Mouse (Mus musculus): ENCODE measurements around the gene Gmnc. TPM values are rescaled to one million over a fixed set of nuclear protein-coding genes. Genes with fewer than 3 reads are reported as not detected.

Gene Gmnc
- total RNA-seq (2021) = 1 to 10 TPM; 2.3 to 3.8 TPM
- long read RNA-seq, experiment 1, full-length matches to known transcripts = 1 of 4 reads
- long read RNA-seq, experiment 1, partial matches to known transcripts = 0 of 4 reads
- long read RNA-seq, experiment 1, other reads (novel, unspliced or antisense) = 3 of 4 reads
- long read RNA-seq, experiment 2, partial matches to known transcripts = 0 of 1 reads
- long read RNA-seq, experiment 2, other reads (novel, unspliced or antisense) = 1 of 1 reads

DNA sequence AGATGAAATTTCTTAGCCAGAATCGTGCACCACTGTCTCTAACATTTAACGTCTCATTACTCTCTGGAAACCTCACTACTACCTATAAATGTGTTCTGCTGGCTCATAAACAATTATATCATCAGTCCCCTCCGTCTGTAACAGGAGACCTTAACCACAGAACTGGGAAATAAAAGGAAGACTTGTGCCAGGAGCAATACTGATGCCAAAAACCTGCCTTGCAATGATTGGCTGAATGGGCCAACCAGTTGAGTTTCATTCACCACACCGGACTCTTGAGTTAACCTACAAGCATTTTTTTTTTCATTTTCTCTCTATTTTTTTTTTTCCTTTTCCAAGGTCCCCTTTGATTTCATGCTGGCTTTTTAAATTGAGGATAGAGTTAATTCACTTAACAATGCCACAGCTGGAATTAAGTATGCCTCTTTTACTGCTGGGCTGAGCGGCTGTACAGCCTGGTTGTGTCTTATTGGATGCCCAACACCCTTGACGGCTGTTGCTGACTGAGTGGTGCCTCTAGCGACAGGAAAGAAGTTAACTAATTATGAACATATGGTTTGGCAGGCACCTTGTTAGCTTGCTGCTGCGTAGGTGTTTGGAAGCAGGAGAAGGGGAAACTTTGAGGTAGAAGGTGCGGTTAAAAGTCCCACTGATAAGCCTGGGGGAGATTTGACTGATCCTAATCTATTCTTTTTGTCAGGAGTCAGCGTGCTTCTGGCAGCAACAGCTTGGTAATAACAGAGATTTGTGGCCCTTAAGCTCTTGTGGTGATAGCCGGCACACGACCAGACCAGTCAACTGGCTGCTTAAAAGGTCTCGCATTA lies at the start of gene Gmnc:
TSS of gene Gmnc (minus strand) at position 176 of the 824 bp plus-strand sequence.
- peak; percentile 33; the same call in 1 of the 2 replicates for TF ChIP-seq CTCF (conservative IDR thresholded peaks at IDR 0.05)
- H3K4me3 ChIP-seq = no peak within 1 kb of the TSS
- peak in 1 of 2 experiments; percentile 13 for DNase-seq (ENCODE audit: low spot score in 2 of 2)
- peak within 1 kb of the TSS; percentile 58; the same call in 1 of the 2 replicates for H3K27ac ChIP-seq

DNA sequence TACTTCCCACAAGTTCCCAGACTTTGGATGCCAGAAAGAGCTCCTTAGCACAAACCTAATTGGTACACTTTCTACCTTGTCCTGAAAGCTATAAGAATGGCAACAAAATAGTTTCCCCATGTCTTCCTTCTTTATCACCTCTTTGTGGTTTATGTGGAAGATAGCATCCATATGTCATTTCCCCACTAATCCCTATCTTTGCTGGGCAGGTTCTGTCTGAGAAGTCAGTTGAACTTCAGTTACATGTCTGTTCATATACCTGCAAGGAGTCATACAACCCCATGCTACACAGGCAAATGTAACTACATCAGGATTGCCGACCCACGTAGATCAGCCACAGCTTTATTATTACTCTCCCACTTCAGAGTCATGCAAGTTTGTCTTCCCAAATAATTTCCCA lies 35.8 kb upstream of the Gmnc start:
- DNase-seq (ENCODE audit: low spot score in 2 of 2) = no peak
- H3K4me3 ChIP-seq = no peak overlapping the region
- H3K27ac ChIP-seq = no peak overlapping the region
- TF ChIP-seq CTCF (conservative IDR thresholded peaks at IDR 0.05) = no peak

DNA sequence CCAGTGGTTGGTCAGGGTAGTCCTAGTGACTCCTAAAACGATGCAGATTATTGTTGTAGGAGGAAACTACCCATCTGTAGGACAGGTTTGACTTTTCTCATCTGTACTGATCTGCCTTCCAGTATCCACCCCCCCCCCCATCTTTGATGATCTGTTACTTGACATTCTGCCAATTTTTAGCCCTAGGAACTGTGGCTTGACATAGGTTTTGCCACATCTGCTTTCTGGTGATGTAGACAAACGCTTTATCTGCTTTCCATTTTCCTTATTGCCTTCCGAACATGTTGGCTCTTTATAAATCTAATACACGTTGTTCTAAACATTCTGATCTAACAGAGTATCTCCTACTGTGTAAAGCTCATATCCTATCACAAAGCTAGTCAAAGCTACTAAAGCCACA lies 34.8 kb upstream of the Gmnc start:
- no peak for DNase-seq (ENCODE audit: low spot score in 2 of 2)
- Histone ChIP-seq H3K27ac (no peak overlapping the region), H3K4me3 (no peak overlapping the region)
- TF ChIP-seq CTCF (conservative IDR thresholded peaks at IDR 0.05) = no peak

DNA sequence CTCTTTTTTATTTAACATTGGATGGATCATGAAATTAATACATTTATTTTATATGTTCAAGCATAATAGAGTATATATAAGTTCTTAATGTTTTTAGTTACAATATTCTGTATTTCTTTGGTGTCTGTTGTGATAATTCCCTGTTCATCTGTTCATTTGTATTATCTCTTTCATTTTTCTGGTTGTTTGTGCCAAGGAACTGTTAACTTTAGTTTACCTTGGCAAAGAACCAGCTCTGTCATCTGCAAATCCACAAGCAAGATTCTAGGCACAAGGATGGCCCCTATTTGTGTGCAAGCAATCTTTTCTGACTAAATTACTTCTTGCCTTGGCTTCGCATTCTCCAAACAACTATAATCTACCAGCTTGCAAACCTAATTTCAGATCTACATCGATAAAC lies 31.3 kb upstream of the Gmnc start:
- Histone ChIP-seq H3K27ac (no peak overlapping the region), H3K4me3 (no peak overlapping the region)
- no peak for TF ChIP-seq CTCF (conservative IDR thresholded peaks at IDR 0.05)
- DNase-seq (ENCODE audit: low spot score in 2 of 2) = no peak

DNA sequence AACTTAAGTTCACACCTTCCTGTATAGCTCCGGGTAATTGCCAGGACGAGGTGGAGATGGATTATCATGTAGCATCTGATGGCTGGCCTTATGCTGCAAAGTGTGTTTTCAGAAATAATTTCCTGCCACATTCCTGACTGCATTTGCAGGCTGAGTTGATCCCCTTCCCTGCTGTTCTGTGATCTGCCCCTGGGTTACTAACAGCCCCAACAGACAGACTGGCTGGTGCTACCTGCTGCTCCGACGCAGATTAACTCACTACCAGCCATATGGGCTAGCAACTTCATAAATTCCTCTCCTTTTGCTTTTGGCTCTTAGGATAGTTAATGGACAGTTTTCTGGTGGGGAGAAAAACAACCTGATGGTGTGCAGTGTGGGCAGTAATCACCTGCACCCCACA lies 25.9 kb upstream of the Gmnc start:
- DNase-seq (ENCODE audit: low spot score in 2 of 2) = no peak

DNA sequence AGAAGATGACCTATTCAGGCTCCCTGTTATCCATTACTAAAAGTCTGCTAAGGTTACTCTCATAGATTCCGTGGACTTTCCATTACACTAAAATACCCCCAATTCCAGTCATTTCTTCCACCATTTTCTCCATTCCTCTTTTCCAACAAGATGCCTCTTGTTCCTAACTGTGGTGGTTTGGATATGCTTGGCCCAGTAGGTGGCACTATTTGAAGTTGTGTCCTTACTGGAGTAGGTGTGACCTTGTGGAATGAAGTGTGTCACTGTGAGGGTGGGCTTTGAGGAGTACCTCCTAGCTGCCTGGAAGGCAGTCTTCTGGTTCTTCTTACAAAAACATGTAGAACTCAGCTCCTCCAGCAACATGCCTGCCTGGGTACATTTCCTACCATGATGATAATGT lies 11.3 kb upstream of the Gmnc start:
- no peak overlapping the region for H3K4me3 ChIP-seq
- peak; percentile 30 for TF ChIP-seq CTCF (conservative IDR thresholded peaks at IDR 0.05)
- H3K27ac ChIP-seq = no peak overlapping the region
- DNase-seq (ENCODE audit: low spot score in 2 of 2) = no peak

More for the DNA sequence above, 25.9 kb upstream of the Gmnc start:
- TF ChIP-seq CTCF (conservative IDR thresholded peaks at IDR 0.05) = no peak
- H3K27ac ChIP-seq = no peak overlapping the region
- no peak overlapping the region for H3K4me3 ChIP-seq

DNA sequence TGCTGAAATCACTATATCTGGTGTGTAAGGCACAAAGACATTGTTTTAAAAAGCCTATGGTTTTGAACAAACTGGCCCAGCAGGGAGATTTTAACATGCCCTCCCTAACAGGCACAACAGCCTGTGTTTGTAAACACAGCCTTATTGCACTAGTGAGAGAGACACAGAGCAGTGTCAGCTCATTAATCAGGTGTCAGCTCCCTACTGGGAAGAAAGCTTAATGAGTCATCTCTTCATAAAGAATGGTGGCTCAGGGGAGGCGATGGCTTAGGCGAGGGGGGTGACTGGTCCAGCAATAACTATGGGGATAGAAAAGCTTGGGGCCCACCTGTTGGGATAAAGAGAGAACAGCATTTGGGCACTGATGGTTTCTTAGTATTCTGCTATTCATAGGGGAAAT lies 8.1 kb upstream of the Gmnc start:
- Histone ChIP-seq H3K27ac (no peak overlapping the region), H3K4me3 (no peak overlapping the region)
- no peak for DNase-seq (ENCODE audit: low spot score in 2 of 2)
- TF ChIP-seq CTCF (conservative IDR thresholded peaks at IDR 0.05) = no peak

DNA sequence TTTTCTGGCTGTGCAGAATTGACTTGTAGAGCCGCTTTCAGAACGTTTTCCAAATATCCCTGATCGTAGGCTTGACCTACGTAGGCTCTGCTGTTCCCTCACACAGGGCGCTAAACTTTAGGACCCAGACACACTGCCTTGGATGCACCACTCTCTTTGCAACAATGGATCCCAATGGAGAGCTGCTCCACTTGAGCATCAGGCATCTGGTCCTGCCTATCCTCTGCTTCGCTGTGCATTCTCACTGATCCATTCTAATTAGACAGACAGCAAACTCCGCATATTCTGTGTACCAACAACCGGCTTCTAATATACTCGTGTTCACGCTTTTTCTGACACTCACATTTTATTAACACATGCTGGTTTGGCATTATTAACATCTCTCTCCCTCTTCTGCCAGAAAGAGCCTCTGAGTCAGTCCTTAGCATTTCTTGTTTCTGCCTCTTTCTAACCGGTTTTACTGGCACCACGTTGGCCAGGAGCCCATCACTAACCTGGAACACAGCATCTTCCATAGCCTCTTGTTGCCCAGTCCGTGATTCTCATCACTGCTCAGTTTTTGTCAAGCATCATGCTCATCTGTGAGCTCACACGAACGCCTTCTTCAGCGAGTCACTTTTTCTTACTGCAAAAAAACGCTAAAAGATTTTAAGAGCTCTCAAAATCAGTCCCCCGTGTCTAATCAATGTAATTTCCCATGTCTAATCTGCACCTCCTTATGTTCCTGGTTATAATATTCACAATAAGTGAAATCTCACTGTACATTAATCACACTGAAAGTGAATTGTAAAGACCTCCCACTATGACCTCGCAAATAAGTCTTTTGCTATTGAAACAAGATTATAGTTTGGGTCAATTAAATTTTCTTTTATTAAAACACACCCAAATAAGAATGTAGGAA lies 1.8 kb downstream of the Gmnc start:
- DNase-seq (ENCODE audit: low spot score in 2 of 2) = no peak
- peak overlapping the region; percentile 58; the same call in 1 of the 2 replicates for H3K27ac ChIP-seq
- TF ChIP-seq CTCF (conservative IDR thresholded peaks at IDR 0.05) = no peak
- H3K4me3 ChIP-seq = peak overlapping the region; percentile 29

DNA sequence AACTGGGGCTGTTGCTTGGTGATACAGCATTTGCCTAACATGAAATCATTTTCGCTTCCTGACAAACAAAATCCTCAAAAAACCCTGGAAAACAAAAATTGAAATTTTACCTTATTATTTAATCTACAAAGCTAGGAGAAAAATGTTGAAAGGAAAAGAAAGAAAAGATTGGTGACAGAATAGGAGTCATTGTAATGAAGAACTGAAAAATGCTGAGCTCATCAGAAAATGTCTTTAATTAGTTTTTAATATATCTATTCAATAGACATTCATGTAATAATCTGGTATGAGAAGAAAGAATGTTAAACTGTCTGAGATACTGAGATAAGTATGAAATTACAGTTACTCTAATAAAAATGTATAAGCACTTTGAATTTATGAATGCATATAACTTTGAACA lies 3.3 kb downstream of the Gmnc start:
- H3K4me3 ChIP-seq = no peak overlapping the region
- H3K27ac ChIP-seq = no peak overlapping the region
- no peak for TF ChIP-seq CTCF (conservative IDR thresholded peaks at IDR 0.05)
- no peak for DNase-seq (ENCODE audit: low spot score in 2 of 2)

DNA sequence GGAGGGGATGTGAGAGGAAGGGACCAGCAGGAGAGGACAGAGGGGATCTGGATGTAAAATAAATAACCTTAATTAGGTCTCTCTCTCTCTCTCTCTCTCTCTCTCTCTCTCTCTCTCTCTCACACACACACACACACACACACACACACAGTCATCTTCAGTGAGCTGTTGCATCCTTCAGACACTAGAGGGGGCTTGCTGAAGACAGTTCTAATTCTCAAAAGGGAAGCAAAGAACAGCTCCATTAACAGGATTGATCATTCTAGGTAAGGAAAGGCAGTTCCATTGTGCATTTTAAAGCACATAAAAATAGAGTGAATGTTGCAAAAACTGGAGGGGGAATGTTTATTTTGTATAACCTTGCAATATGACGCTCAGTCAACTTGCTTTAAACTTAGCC lies 5.7 kb downstream of the Gmnc start:
- peak; percentile 61 for TF ChIP-seq CTCF (conservative IDR thresholded peaks at IDR 0.05)
- no peak for DNase-seq (ENCODE audit: low spot score in 2 of 2)
- Histone ChIP-seq H3K27ac (no peak overlapping the region), H3K4me3 (no peak overlapping the region)

DNA sequence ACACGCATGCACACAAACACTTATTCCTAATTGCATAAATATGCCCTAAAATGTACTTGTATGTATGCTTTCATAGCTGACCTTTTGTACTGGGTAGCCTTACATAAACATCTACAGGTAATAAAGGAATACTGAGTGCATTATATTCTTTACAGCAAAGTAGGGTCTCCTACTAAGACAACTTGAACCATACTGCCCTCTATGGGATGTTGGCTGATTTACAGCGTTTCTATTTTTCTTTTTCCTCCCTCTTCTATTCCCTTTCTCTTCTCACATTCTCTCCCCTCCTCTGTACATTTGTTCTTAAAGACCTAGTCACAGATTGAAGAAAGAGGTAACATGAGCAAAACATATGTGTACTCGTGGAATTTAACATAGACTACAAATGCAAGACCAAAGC lies 9.3 kb downstream of the Gmnc start:
- Histone ChIP-seq H3K27ac (no peak overlapping the region), H3K4me3 (no peak overlapping the region)
- DNase-seq (ENCODE audit: low spot score in 2 of 2) = peak; percentile 6 to 29
- TF ChIP-seq CTCF (conservative IDR thresholded peaks at IDR 0.05) = peak; percentile 81

DNA sequence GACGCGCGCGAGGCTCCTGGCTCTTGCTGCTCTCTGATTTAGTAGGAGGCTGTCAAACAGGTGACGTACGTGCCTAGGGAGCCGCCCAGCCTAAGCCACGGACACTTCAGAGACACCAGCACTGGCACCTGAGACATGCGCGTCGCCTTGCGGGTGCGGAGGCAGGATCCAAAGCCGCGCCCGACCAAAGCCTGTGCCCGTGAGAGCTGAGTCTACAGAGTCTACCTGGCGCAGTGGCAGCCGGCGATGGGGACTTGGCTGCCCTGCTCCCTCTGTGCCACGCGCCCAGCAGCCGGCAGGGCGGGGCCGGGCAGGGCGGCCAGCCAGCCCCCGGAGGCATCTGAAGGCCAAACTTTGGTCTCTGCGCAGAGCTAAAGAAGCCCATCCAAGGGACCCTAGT lies 23.5 kb downstream of the Gmnc start:
- Histone ChIP-seq H3K27ac (peak overlapping the region; percentile 46), H3K4me3 (peak overlapping the region; percentile 58)
- TF ChIP-seq CTCF (conservative IDR thresholded peaks at IDR 0.05) = peak; percentile 44
- peak in 1 of 2 experiments; percentile 16 for DNase-seq (ENCODE audit: low spot score in 2 of 2)

DNA sequence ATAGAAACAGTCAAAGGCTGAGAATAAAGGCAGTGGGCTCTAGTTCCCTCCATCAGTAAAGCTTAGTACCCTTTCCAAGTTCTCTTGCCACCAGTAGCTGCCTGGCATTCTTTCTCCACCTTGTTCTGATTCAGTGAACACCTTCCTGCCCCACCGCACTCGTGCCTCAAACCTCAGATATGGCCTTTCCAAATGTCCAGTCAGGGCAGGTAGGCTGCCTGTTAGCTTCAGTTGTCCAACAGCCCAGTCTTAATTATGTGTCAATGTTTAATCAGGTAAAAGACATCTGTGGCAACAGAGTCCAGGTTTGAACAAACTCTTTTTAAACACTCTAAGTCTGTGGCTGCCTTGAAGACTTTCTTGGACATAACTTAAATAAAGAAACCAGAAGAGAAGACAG lies 24.6 kb downstream of the Gmnc start:
- H3K27ac ChIP-seq = no peak overlapping the region
- no peak for TF ChIP-seq CTCF (conservative IDR thresholded peaks at IDR 0.05)
- H3K4me3 ChIP-seq = no peak overlapping the region
- DNase-seq (ENCODE audit: low spot score in 2 of 2) = no peak
